In the genomic region with DNA sequence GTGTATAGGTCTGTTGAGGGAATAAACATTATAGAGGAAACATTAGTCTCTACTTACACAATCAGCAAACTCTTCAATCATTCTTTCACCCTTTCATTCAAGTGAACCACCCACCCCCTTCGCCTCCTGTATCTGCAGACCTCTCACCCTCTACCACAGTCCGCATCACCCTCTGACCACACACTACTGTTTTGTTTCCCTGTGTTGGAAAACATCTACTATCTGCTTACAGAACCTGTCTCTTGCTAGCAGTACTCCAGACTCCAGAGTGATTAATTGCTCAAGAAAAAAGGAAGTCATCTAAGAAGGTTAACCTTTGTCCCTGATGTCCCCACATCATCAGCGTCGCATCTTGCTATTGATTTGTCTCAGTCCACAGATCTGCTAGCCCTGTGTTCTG, we compare ENCODE assay signal across 26 mouse cellular contexts.
A peak's percentile ranks its signal among the peaks of the same experiment; 100 is the strongest.
DNase-seq lines count a peak whose midpoint lies in the region; ATAC-seq and TF ChIP-seq lines count a peak whose summit lies in the region.
"Had no signal": no experiment of that assay in that cellular context is flagged by ENCODE, and none has a peak within 500 bp of the region (broad histone marks: within the 10 kb centered on the region; RNA-seq: fewer than 3 reads in every experiment).

No protein-coding gene starts in this region.

- no peak overlapping the region for H3K4me3 ChIP-seq in layer of hippocampus, adult 2 months
- H3K4me3 ChIP-seq: embryonic facial prominence, embryonic 10.5 days; embryonic facial prominence, embryonic 13.5 days; erythroblast, embryonic 14.5 days; forebrain, embryonic 12.5 days; forebrain, embryonic 15.5 days; hindbrain, embryonic 10.5 days; hindbrain, embryonic 13.5 days; intestine, embryonic 15.5 days had no signal

- ATAC-seq in hematopoietic stem cell, adult 5-6 weeks (replicated peaks in 1 of 2; ENCODE audit: insufficient read depth in 1 of 2, low FRiP score in 2 of 2, low TSS enrichment in 1 of 2, low read depth in 1 of 2, poor library complexity in 2 of 2, severe bottlenecking in 2 of 2), result peak; percentile 42 to 56; a peak in 1 of 4 replicates
- ATAC-seq: forebrain, embryonic 15.5 days; hindbrain, embryonic 16.5 days; intestine, embryonic 15.5 days; Patski had no signal

- H3K27ac ChIP-seq in layer of hippocampus, adult 2 months, result peak overlapping the region; percentile 64
- H3K27ac ChIP-seq: embryonic facial prominence, embryonic 10.5 days; embryonic facial prominence, embryonic 13.5 days; forebrain, embryonic 12.5 days; forebrain, embryonic 15.5 days; hindbrain, embryonic 10.5 days; hindbrain, embryonic 13.5 days; intestine, embryonic 15.5 days had no signal

- TF ChIP-seq CTCF in layer of hippocampus, adult 2 months (conservative IDR thresholded peaks at IDR 0.05), result no peak

- DNase-seq in layer of hippocampus, adult 2 months (ENCODE audit: low spot score in 2 of 2), result no peak
- DNase-seq in layer of hippocampus, adult 9-11 months, result no peak
- peak; percentile 3 to 21 for DNase-seq in natural killer cell, adult 2 months (ENCODE audit: low spot score in 2 of 2)
- DNase-seq in thymus, postnatal 0 days (ENCODE audit: low spot score), result no peak
- DNase-seq in cerebellum, postnatal 36 days, result no peak
- DNase-seq: adrenal gland, postnatal 10 days; adrenal gland, postnatal 36 days; B cell, adult 2 months; cerebellum, adult 18-20 months; cerebellum, adult 9-11 months; cerebellum, postnatal 25 days; embryo, embryonic 11 days; gastrocnemius, postnatal 10 days; gastrocnemius, postnatal 36 days; heart, adult 11 months had no signal

Comparison
In these comparisons a context has a peak if more than half of its experiments do, and no peak if none do; other contexts are left out.
1. DNase-seq: peak in natural killer cell, adult 2 months (2 of 2); none in layer of hippocampus, adult 2 months (0 of 2), layer of hippocampus, adult 9-11 months (single experiment), thymus, postnatal 0 days (single experiment) and cerebellum, postnatal 36 days (0 of 2).